Mouse (Mus musculus): ENCODE data around the gene Arnt2. TPM values are rescaled to one million over a fixed set of nuclear protein-coding genes. Genes with fewer than 3 reads are reported as not detected.

Arnt2 gene
- polyA plus RNA-seq, 1 experiment from 2014 or later, result 4.4 TPM

DNA sequence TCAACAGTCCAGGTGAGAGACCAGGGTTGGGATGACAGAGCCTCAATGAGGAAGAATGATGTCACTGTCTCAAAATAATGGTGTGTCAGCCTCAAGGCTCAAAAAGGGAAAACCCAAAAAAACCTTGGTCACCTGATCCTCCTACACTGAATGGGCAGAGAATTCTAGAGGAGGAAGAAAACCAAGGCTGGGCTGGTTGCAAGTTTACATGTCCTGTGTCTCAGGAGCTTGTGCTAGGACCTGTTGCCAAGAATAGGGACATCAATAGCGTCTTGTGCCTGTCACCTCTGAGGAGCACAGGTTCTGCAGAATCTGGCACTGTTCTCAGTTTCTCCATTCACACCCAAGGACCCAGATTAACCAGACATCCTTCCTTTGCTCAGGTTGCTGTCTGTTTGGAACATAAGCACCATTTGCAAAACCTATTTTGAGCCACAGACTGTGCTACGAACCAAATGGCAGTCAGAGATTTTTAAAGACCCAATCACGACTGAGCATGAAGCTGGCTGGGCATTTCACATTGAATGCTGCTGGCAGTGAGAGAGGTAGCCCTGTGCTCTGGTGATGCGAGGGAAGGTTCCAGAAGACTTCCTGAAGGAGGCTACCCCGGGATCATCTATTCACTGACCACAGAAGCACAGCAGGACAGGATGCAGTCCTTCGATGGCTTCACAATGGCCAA lies 38.9 kb downstream of the Arnt2 start:
- H3K4me2 ChIP-seq, result no peak overlapping the region
- no peaks in the 10 kb centered on the region for H3K36me3 ChIP-seq
- no peak overlapping the region for H3K27ac ChIP-seq (ENCODE audit: poor library complexity, severe bottlenecking)
- H3K4me1 ChIP-seq (replicated peaks), result peaks cover 14% of the 10 kb centered on the region
- 78% methylated on average over 6 of the region's 6 CpGs for WGBS
- ATAC-seq (ENCODE audit: insufficient number of reproducible peaks, low FRiP score), result no peak
- H3K4me3 ChIP-seq, result no peak overlapping the region
- H3K27me3 ChIP-seq (replicated peaks), result no peaks in the 10 kb centered on the region
- H3K9ac ChIP-seq, result no peak overlapping the region
- no peaks in the 10 kb centered on the region for H3K9me3 ChIP-seq (replicated peaks)

DNA sequence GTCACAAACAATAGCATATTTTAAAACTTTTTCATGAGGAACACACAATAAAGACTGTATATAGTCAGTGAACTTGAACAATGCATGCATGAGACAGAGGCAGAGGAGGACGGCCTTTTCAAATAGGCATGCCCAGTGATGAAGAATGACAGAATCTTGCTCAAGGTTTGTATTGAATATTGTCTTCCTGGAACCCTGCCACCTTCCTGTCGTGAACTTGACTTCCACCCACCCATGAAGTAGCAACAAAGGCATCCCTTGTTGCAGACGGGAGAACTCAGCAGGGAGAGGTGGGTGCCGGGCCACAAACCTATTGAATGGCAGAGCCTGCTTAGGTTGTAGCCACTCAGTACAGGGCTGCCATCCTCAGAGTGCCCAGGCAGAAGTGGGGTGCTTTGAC lies 43.7 kb downstream of the Arnt2 start:
- Histone ChIP-seq H3K27me3 (replicated peaks) (peaks cover 8% of the 10 kb centered on the region), H3K4me3 (no peak overlapping the region), H3K4me2 (no peak overlapping the region), H3K9me3 (replicated peaks) (no peaks in the 10 kb centered on the region), H3K36me3 (no peaks in the 10 kb centered on the region), H3K4me1 (replicated peaks) (peaks cover 28% of the 10 kb centered on the region), H3K27ac (ENCODE audit: poor library complexity, severe bottlenecking) (no peak overlapping the region), H3K9ac (no peak overlapping the region)
- 55% methylated on average over 4 of the region's 4 CpGs for WGBS
- ATAC-seq (ENCODE audit: insufficient number of reproducible peaks, low FRiP score), result no peak

GRCm38 (mm10) chr7:84362711-84363110 lies 47.3 kb downstream of the Arnt2 start:
- Histone ChIP-seq H3K4me3 (no peak overlapping the region), H3K27me3 (replicated peaks) (peaks cover 10% of the 10 kb centered on the region), H3K9ac (no peak overlapping the region), H3K9me3 (replicated peaks) (no peaks in the 10 kb centered on the region), H3K4me2 (no peak overlapping the region), H3K4me1 (replicated peaks) (peaks cover 27% of the 10 kb centered on the region), H3K27ac (ENCODE audit: poor library complexity, severe bottlenecking) (no peak overlapping the region), H3K36me3 (no peaks in the 10 kb centered on the region)
- WGBS, result 57% methylated on average over 2 of the region's 2 CpGs
- no peak for ATAC-seq (ENCODE audit: insufficient number of reproducible peaks, low FRiP score)

DNA sequence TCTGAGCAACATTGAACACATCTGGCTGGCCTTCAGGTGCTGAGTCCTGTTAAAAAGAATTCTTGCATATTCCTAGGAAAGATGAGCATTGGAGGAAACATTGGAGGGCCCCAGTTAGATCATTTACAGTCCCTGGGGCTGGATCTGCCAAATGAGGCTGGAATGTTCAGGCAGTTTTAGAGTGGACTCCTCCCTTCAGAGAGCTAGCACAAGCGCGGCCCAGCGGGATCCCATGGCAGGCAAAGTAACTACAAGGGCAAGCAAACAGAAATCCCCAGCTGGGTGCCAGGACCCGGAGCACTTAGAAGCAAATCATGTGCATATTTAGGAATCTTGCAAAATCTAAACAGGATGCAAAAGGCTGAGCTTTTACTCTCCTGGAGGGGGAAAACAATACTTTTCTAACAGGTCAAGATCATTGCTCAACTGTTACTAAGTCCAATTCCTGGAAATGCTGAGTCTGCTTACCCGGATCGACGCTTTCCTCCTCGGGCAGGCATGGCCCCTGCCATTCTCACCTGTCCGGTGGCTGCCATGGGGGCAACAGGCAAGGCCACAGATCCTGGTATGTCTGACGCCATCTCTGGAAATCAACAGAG lies 48.8 kb downstream of the Arnt2 start:
- Histone ChIP-seq H3K27ac (ENCODE audit: poor library complexity, severe bottlenecking) (no peak overlapping the region), H3K4me3 (no peak overlapping the region), H3K4me2 (no peak overlapping the region), H3K4me1 (replicated peaks) (peaks cover 14% of the 10 kb centered on the region), H3K27me3 (replicated peaks) (peaks cover 10% of the 10 kb centered on the region), H3K9ac (no peak overlapping the region), H3K9me3 (replicated peaks) (no peaks in the 10 kb centered on the region), H3K36me3 (no peaks in the 10 kb centered on the region)
- no peak for ATAC-seq (ENCODE audit: insufficient number of reproducible peaks, low FRiP score)
- 71% methylated on average over 10 of the region's 10 CpGs for WGBS

DNA sequence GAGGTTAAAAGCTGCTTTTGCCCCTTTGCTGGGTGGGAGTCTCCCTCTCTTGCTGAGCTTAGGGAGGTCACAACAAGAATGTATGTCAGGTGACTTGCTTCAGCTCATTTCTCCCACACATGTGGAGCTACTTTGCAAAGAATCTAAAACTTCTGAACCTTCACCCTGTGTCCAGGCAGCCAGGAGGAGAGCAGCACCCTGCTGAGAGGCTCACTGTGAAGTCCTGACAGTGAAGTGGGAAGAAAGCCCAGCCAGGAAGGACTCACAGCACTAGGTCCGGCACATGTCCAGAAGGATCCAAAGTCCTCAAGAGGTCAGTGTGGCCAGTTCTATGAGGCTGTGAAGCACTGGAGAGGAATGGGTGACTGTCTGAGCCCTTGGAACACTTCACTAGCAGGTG lies 51.5 kb downstream of the Arnt2 start:
- 58% methylated on average over 1 of the region's 1 CpGs for WGBS
- peaks cover 10% of the 10 kb centered on the region for H3K27me3 ChIP-seq (replicated peaks)
- no peak overlapping the region for H3K27ac ChIP-seq (ENCODE audit: poor library complexity, severe bottlenecking)
- H3K9ac ChIP-seq, result no peak overlapping the region
- no peaks in the 10 kb centered on the region for H3K9me3 ChIP-seq (replicated peaks)
- 0 out of 2 replicates have a peak, but pooled peaks have one; percentile 29 for ATAC-seq (ENCODE audit: insufficient number of reproducible peaks, low FRiP score)
- H3K4me2 ChIP-seq, result no peak overlapping the region
- H3K36me3 ChIP-seq, result no peaks in the 10 kb centered on the region
- no peak overlapping the region for H3K4me3 ChIP-seq
- peaks cover 3% of the 10 kb centered on the region for H3K4me1 ChIP-seq (replicated peaks)

DNA sequence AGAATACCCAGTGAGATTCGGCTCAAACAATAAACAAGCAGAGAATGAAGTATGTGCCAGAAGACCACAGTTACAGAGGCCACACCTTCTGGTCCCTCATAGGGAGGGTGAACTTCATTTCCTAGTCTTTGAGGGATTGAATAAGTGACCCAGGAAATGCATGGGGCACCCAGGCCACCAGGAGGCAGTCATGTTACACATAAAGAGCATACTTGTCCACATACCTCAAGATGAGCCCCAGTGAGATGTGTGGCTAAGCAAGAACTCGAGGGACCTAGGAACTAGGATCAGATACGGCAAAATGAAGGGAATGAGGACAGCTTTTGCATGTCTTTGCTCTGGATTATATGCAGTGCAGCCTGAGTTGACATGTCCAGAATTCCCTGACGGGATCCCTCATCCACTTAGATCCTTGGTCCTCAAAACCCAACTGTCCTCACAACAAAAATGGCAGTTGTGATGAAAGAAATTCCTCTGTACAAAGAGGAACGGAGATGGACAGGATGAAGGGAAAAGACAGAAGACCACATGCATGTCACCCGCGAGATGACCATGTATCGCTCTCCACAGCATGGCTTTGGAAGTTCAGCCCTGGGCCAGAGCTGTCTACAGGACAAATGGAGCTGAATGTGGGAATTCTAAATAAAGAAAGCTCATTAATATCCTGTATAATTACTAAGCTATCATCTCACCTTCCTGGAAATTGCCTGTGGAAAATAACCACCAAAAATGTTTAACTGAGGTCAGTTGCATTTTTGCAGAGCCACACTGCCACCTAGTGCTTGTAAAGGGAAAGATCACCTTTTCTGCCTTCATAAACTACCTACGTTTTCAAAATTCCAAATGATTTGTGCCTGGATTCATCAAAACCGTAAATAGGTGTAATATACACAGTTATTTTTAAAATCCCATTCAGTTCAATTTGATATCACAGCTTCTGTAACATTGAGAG lies 54.1 kb downstream of the Arnt2 start:
- Histone ChIP-seq H3K4me1 (replicated peaks) (no peaks in the 10 kb centered on the region), H3K27me3 (replicated peaks) (0 out of 2 replicates have a peak, but pooled peaks cover 2% of the 10 kb centered on the region), H3K4me3 (no peak overlapping the region), H3K9ac (no peak overlapping the region), H3K4me2 (no peak overlapping the region), H3K27ac (ENCODE audit: poor library complexity, severe bottlenecking) (no peak overlapping the region), H3K9me3 (replicated peaks) (no peaks in the 10 kb centered on the region), H3K36me3 (no peaks in the 10 kb centered on the region)
- whole genome bisulfite sequencing, result 63% methylated on average over 10 of the region's 10 CpGs
- no peak for ATAC-seq (ENCODE audit: insufficient number of reproducible peaks, low FRiP score)

- Histone ChIP-seq H3K36me3 (no peaks in the 10 kb centered on the region), H3K27ac (ENCODE audit: poor library complexity, severe bottlenecking) (no peak overlapping the region), H3K4me2 (no peak overlapping the region), H3K9me3 (replicated peaks) (no peaks in the 10 kb centered on the region), H3K27me3 (replicated peaks) (0 out of 2 replicates have a peak, but pooled peaks cover 2% of the 10 kb centered on the region), H3K4me3 (no peak overlapping the region), H3K4me1 (replicated peaks) (peaks cover 3% of the 10 kb centered on the region), H3K9ac (no peak overlapping the region)
- no peak for ATAC-seq (ENCODE audit: insufficient number of reproducible peaks, low FRiP score)
- WGBS, result 83% methylated on average over 2 of the region's 2 CpGs
These were observed 55.1 kb downstream of the Arnt2 start for GRCm38 (mm10) chr7:84354890-84355289.

DNA sequence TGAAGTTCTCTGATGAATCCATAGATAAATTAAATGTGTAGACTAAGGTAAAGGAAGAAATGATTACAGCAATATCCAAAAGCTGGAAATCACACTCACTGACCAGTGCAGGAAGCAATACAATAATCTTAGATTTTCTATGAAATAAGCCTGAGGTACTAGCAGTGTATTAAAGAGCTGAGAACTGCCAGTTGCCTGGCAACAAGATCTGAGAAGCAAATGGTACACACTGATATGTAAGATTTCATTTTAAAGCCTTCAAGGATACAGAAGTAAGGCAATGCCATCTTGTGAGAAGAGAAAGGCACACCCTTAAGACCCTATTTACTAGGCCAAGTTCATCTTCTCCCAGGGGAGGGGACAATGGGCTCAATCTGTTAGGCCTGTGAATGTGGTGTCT lies 59.4 kb downstream of the Arnt2 start:
- no peak overlapping the region for H3K9ac ChIP-seq
- peaks cover 11% of the 10 kb centered on the region for H3K4me1 ChIP-seq (replicated peaks)
- no peak overlapping the region for H3K4me2 ChIP-seq
- H3K9me3 ChIP-seq (replicated peaks), result no peaks in the 10 kb centered on the region
- H3K36me3 ChIP-seq, result no peaks in the 10 kb centered on the region
- no peak overlapping the region for H3K4me3 ChIP-seq
- H3K27ac ChIP-seq (ENCODE audit: poor library complexity, severe bottlenecking), result no peak overlapping the region
- H3K27me3 ChIP-seq (replicated peaks), result no peaks in the 10 kb centered on the region
- no peak for ATAC-seq (ENCODE audit: insufficient number of reproducible peaks, low FRiP score)

DNA sequence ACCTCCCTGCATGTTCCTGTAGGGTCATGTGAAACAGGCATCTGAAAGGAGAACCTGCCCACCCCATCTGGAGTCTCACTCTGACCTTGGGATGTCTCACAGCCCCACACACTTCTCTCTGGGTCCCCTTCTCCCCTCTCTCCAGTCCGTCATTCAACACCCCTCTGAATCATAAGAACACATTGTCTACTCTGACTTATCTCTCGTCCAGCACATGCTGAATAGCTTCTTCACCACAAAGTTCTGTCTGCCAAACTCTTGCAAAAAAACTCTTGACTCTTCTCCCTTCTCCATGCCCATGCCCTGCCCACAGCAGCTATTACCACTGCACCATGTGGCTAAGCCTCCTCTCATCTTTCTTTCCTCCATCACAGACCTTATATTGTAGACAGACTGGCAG lies 60.0 kb downstream of the Arnt2 start:
- no peak overlapping the region for H3K4me2 ChIP-seq
- H3K27me3 ChIP-seq (replicated peaks), result no peaks in the 10 kb centered on the region
- H3K9me3 ChIP-seq (replicated peaks), result no peaks in the 10 kb centered on the region
- WGBS, result 26% methylated on average over 2 of the region's 2 CpGs
- no peak overlapping the region for H3K27ac ChIP-seq (ENCODE audit: poor library complexity, severe bottlenecking)
- H3K4me3 ChIP-seq, result no peak overlapping the region
- no peak overlapping the region for H3K9ac ChIP-seq
- H3K36me3 ChIP-seq, result no peaks in the 10 kb centered on the region
- peaks cover 11% of the 10 kb centered on the region for H3K4me1 ChIP-seq (replicated peaks)
- no peak for ATAC-seq (ENCODE audit: insufficient number of reproducible peaks, low FRiP score)

DNA sequence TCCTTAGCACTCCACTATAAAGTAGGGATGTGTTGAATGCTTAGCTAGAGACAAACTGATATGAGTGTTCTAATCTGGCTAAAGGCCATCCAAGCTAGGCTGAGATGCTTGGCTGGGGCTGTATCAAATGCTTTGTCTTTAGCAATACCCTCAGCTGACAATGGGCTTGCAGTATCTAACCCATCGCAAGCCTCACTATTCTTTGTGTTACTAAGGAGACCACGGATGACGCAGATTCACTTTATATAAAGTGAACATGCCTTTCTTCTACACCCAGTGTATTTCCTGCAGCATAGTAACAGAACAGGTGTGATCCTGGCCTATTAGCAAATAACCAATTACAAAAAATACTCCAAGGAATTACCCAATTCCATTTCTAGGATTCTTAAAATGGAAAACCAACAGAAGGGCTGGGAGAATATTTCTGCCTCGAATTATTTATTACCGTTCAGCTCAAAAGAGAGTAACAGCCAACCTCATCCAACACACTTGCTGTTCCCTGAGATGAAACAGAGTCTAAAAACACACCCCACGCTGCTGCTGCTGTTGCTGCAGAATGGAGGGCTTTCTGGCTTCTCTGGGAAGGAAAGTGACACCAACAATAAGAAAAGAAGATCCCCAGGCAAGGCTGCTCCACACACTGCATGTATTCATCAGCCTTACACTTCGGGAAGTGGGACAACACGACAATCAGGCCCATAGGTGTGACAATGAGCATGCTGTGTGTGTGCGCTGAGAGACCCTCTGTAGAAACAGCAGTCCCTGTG lies 61.6 kb downstream of the Arnt2 start:
- WGBS, result 86% methylated on average over 9 of the region's 9 CpGs
- Histone ChIP-seq H3K4me2 (no peak overlapping the region), H3K4me3 (no peak overlapping the region), H3K36me3 (no peaks in the 10 kb centered on the region), H3K9ac (no peak overlapping the region), H3K4me1 (replicated peaks) (peaks cover 11% of the 10 kb centered on the region), H3K27ac (ENCODE audit: poor library complexity, severe bottlenecking) (no peak overlapping the region), H3K27me3 (replicated peaks) (no peaks in the 10 kb centered on the region), H3K9me3 (replicated peaks) (no peaks in the 10 kb centered on the region)
- ATAC-seq (ENCODE audit: insufficient number of reproducible peaks, low FRiP score), result no peak

GRCm38 (mm10) chr7:84343160-84343559 lies 66.8 kb downstream of the Arnt2 start:
- H3K4me2 ChIP-seq, result no peak overlapping the region
- no peak for ATAC-seq (ENCODE audit: insufficient number of reproducible peaks, low FRiP score)
- 88% methylated on average over 3 of the region's 3 CpGs for WGBS
- H3K9me3 ChIP-seq (replicated peaks), result no peaks in the 10 kb centered on the region
- H3K4me3 ChIP-seq, result no peak overlapping the region
- H3K27ac ChIP-seq (ENCODE audit: poor library complexity, severe bottlenecking), result no peak overlapping the region
- no peaks in the 10 kb centered on the region for H3K36me3 ChIP-seq
- no peaks in the 10 kb centered on the region for H3K27me3 ChIP-seq (replicated peaks)
- H3K4me1 ChIP-seq (replicated peaks), result peaks cover 16% of the 10 kb centered on the region
- no peak overlapping the region for H3K9ac ChIP-seq
